Mouse (Mus musculus): ENCODE data around the gene Zkscan1. TPM values are rescaled to one million over a fixed set of nuclear protein-coding genes. Genes with fewer than 3 reads are reported as not detected.

Zkscan1 gene
- polyA plus RNA-seq (2012; rRNA removed) = 3.5 and 4.0 TPM in 2 replicates

GRCm38 (mm10) chr5:138084996-138085395 is at the start of gene Zkscan1:
Zkscan1 (plus strand) TSS chr5:138085084.

DNA sequence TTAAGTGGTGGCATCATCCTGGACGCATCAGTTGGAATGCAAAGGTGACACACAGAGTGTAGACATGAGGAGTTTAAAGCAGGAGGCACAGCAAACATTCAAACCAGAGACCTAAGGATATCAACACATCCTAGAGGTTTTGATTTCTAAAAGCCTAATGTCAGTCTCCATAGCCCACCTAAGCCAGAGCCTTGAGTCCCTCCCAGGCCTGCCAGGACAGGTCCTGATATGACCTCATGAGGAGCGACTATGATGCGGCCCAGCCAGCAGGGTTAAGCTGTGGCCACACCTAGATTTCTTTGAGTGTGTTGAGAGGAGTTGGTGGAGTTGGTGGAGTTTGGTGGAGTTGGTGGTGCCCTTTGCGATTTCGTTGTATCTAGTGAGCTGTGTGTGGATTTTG is 32.0 kb upstream of the Zkscan1 start, which contains the start of gene Smok3c:
TSS of gene Smok3c (plus strand) at position 301 of the 400 bp plus-strand sequence.

GRCm38 (mm10) chr5:138116255-138117198 is 31.6 kb downstream of the Zkscan1 start, which contains the start of gene Zscan21:
Zscan21 (plus strand) TSS chr5:138116903.

DNA sequence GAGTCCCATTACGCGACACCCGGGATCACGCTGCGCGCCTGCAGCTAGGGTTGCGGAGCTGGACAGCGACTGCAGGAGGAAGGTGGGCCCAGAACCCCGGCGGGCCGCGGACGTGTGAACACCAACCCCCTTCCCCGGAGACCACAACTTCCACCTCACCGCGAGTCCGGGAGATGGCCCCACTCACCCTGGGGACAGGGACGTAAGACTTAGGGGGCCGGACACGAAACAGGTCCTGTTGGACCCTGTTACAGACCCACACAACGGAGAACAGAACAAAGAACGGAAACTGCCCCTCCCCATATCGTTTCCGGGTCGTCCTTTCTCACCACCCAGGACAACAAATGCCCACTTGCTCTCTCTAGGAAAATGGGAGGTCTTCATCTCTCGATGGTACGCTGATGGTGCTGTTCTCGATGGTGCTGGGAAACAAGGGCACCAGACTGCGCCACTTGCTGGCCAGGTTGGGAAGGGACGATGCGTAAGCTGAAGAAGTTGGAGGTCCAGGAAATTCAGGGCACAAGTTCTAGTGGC is 70.6 kb downstream of the Zkscan1 start, which contains the start of gene Zfp113:
TSS of gene Zfp113 (minus strand) at position 302 of the 534 bp plus-strand sequence.

Other genes with a start within 250 kb of the Zkscan1 start
- 1.3 and 3.1 TPM in 2 replicates for gene Pilra, start 248.8 kb upstream of the Zkscan1 start, polyA plus RNA-seq (2012; rRNA removed)
- gene Pilrb1, start 227.0 kb upstream of the Zkscan1 start, polyA plus RNA-seq (2012; rRNA removed) = 1.7 and 2.0 TPM in 2 replicates
- gene Pilrb2, start 213.3 kb upstream of the Zkscan1 start, polyA plus RNA-seq (2012; rRNA removed) = 2.7 and 2.8 TPM in 2 replicates
- 5.7 and 7.1 TPM in 2 replicates for gene Cyp3a13, start 163.5 kb upstream of the Zkscan1 start, polyA plus RNA-seq (2012; rRNA removed)
- gene Gjc3, start 122.0 kb upstream of the Zkscan1 start, polyA plus RNA-seq (2012; rRNA removed) = 0.12 and 0.35 TPM in 2 replicates
- gene Azgp1, start 103.6 kb upstream of the Zkscan1 start, polyA plus RNA-seq (2012; rRNA removed) = 0.88 and 1.7 TPM in 2 replicates
- gene Smok3a, start 63.8 kb upstream of the Zkscan1 start, polyA plus RNA-seq (2012; rRNA removed) = not detected in 2 replicates
- gene Smok3b, start 63.7 kb upstream of the Zkscan1 start, polyA plus RNA-seq (2012; rRNA removed) = not detected in 2 replicates
- not detected in 2 replicates for gene Smok3c, start 31.9 kb upstream of the Zkscan1 start, polyA plus RNA-seq (2012; rRNA removed)
- gene Zscan21, start 31.8 kb downstream of the Zkscan1 start, polyA plus RNA-seq (2012; rRNA removed) = 5.9 and 6.5 TPM in 2 replicates
- gene Zfp113, start 70.7 kb downstream of the Zkscan1 start, polyA plus RNA-seq (2012; rRNA removed) = 2.3 and 2.9 TPM in 2 replicates
- gene Cops6, start 76.0 kb downstream of the Zkscan1 start, polyA plus RNA-seq (2012; rRNA removed) = 61.9 and 65.8 TPM in 2 replicates
- gene Ap4m1, start 86.9 kb downstream of the Zkscan1 start, polyA plus RNA-seq (2012; rRNA removed) = 24.4 and 31.9 TPM in 2 replicates
- 24.7 and 26.8 TPM in 2 replicates for gene Mcm7, start 87.3 kb downstream of the Zkscan1 start, polyA plus RNA-seq (2012; rRNA removed)
- gene Taf6, start 102.4 kb downstream of the Zkscan1 start, polyA plus RNA-seq (2012; rRNA removed) = 39.3 and 55.2 TPM in 2 replicates
- gene Cnpy4, start 102.4 kb downstream of the Zkscan1 start, polyA plus RNA-seq (2012; rRNA removed) = 2.9 and 3.3 TPM in 2 replicates
- gene Mblac1, start 109.2 kb downstream of the Zkscan1 start, polyA plus RNA-seq (2012; rRNA removed) = 7.7 and 9.6 TPM in 2 replicates
- gene Nxpe5, start 140.8 kb downstream of the Zkscan1 start, polyA plus RNA-seq (2012; rRNA removed) = 1.8 and 2.0 TPM in 2 replicates
- 176 and 202 TPM in 2 replicates for gene Lamtor4, start 170.4 kb downstream of the Zkscan1 start, polyA plus RNA-seq (2012; rRNA removed)
- gene BC037034, start 178.9 kb downstream of the Zkscan1 start, polyA plus RNA-seq (2012; rRNA removed) = 60.0 and 79.7 TPM in 2 replicates
- gene Gal3st4, start 187.8 kb downstream of the Zkscan1 start, polyA plus RNA-seq (2012; rRNA removed) = 0.52 and 0.76 TPM in 2 replicates
- not detected in 2 replicates for gene Gm43720, start 194.9 kb downstream of the Zkscan1 start, polyA plus RNA-seq (2012; rRNA removed)
- gene Gpc2, start 194.9 kb downstream of the Zkscan1 start, polyA plus RNA-seq (2012; rRNA removed) = 2.2 and 3.5 TPM in 2 replicates
- 0.50 and 0.75 TPM in 2 replicates for gene Stag3, start 195.2 kb downstream of the Zkscan1 start, polyA plus RNA-seq (2012; rRNA removed)

Measured in colon, adult 2 months (tissue).